Mouse (Mus musculus) olfactory bulb, adult 2 months (tissue): ENCODE measurements around the gene Znfx1.

ENCODE experiments used
- CTCF ChIP-seq: fragments of 200-500 bp; IDR thresholded peaks from 2 replicates; pipeline ENCODE4 v1.5.1; 2012; ENCODE audit warnings: low read depth, mild to moderate bottlenecking, low read length, moderate library complexity; ENCODE audit not compliant: insufficient read depth
- POLR2A ChIP-seq: fragments of 200-500 bp; IDR thresholded peaks from 2 replicates; pipeline ENCODE4 v1.6.1; 2012; ENCODE audit warnings: mild to moderate bottlenecking, low read depth, low read length, moderate library complexity; ENCODE audit not compliant: insufficient read depth

DNA sequence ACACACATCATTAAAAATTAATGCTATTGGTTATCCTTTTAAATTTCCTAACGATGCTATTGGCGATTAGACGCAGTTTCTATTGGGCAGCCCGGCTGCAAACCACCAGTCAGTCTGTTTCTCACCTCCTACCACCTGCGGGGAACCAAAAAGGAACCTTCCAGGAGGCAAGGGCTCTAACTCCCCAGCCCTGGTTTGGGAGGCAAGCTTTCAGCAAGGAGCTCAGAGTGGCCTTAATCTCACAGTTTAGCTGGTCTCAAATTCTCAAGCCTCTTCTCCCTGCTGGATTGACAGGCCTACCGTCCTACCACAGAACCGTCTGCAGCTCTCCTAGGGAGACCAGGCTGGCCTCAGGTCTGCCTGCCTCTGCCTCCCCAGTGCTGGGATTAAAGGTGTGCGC is 3.3 kb downstream of the Znfx1 start:
- no peak for TF ChIP-seq POLR2A
- no peak for TF ChIP-seq CTCF
